Mouse (Mus musculus) megakaryocyte, embryonic 14.5 days (primary cell): ENCODE measurements around the gene Mrpl48. TPM values are rescaled to one million over a fixed set of nuclear protein-coding genes. Genes with fewer than 3 reads are reported as not detected.
A peak's percentile ranks its signal among the peaks of the same experiment; 100 is the strongest.

ENCODE experiments used
- H3K27me3 ChIP-seq: replicated peaks from 2 replicates; pipeline ENCODE3; 2012; ENCODE audit warnings: inconsistent platforms
- H3K36me3 ChIP-seq: replicated peaks from 2 replicates; pipeline ENCODE3; 2012; ENCODE audit warnings: low read length, inconsistent platforms, mixed read lengths
- H3K4me1 ChIP-seq: 2 replicates; pipeline ENCODE4 v1.6.1; 2012; ENCODE audit warnings: inconsistent platforms
- H3K4me3 ChIP-seq: replicated peaks from 2 replicates; pipeline ENCODE3; 2012; ENCODE audit warnings: moderate library complexity, mild to moderate bottlenecking, inconsistent platforms
- H3K9me3 ChIP-seq: 2 replicates; pipeline ENCODE4 v1.6.1; 2012; ENCODE audit warnings: inconsistent platforms
- FLI1 ChIP-seq: IDR thresholded peaks from 2 replicates; pipeline ENCODE4 v1.6.1; 2012; ENCODE audit warnings: low read length, inconsistent platforms, mixed read lengths
- GATA1 ChIP-seq: IDR thresholded peaks from 3 replicates; pipeline ENCODE4 v1.6.1; 2012; ENCODE audit warnings: mixed read lengths, low read length, inconsistent platforms, borderline replicate concordance
- polyA plus RNA-seq: library from polyadenylated mRNA; stranded (reverse); fragments of >175 nt; gene quantifications from 2 replicates; pipeline ENCODE4 v1.2.3, GENCODE M21; 2012; ENCODE audit warnings: low replicate concordance; ENCODE audit not compliant: insufficient read depth

The Mrpl48 gene
- polyA plus RNA-seq, 1 experiment = 6.0 TPM

DNA sequence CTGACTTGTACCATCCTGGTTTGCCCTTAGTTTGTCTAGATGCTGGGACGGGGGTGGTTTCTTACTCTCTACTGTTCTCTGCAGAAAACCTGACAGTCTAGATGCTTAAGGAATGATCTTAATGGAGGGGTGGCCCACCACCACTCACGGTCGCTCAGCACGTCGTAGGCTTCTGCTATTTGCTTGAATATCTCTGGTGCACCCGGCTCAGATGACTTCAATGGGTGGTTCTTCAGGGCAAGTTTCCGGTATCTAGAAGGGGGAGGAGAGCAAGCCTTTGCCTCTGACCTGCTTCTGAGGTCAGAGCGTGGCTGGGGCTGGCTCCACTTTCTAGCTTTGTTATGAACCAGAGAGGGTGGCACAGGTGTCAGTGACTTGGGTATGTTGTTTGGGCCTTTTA lies 96.5 kb downstream of the Mrpl48 start:
- no peaks in the 10 kb centered on the region for H3K9me3 ChIP-seq
- peaks cover 28% of the 10 kb centered on the region for H3K27me3 ChIP-seq
- H3K36me3 ChIP-seq = no peaks in the 10 kb centered on the region
- H3K4me1 ChIP-seq = peaks cover 37% of the 10 kb centered on the region
- no peak overlapping the region for H3K4me3 ChIP-seq
- no peak for TF ChIP-seq FLI1
- TF ChIP-seq GATA1 = no peak

GRCm38 (mm10) chr7:100508670-100509069 lies 99.4 kb downstream of the Mrpl48 start:
- TF ChIP-seq FLI1 (no peak), GATA1 (no peak)
- H3K27me3 ChIP-seq = peaks cover 39% of the 10 kb centered on the region
- peaks cover 54% of the 10 kb centered on the region for H3K4me1 ChIP-seq

DNA sequence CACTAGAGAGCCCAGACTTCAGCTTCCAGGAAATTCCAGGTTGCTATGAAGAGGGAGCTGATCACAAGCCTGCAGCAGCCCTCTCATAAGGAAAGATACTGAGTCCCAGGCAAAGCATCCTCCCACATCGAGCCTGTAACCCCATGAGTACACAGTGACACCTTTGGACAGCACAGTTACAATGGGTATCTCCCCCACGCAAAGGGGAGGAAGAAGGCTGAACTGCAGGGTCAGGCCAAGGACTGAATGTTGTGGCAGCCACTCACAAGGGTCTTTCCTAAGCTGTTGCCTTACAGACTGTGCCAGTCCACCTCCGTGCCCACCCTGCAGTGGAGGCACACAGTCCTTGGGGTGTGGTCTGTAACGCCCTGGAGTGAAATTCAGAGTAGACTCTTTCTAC lies 101.6 kb downstream of the Mrpl48 start:
- H3K36me3 ChIP-seq = no peaks in the 10 kb centered on the region
- no peaks in the 10 kb centered on the region for H3K9me3 ChIP-seq
- H3K4me1 ChIP-seq = peaks cover 67% of the 10 kb centered on the region
- H3K27me3 ChIP-seq = peaks cover 22% of the 10 kb centered on the region
- TF ChIP-seq GATA1 = no peak
- no peak for TF ChIP-seq FLI1
- H3K4me3 ChIP-seq = no peak overlapping the region

More at GRCm38 (mm10) chr7:100508670-100509069, 99.4 kb downstream of the Mrpl48 start:
- Histone ChIP-seq H3K4me3 (peak overlapping the region; percentile 44), H3K36me3 (no peaks in the 10 kb centered on the region), H3K9me3 (no peaks in the 10 kb centered on the region)

- TF ChIP-seq GATA1 (no peak), FLI1 (no peak)
- no peaks in the 10 kb centered on the region for H3K9me3 ChIP-seq
- no peak overlapping the region for H3K4me3 ChIP-seq
- peaks cover 15% of the 10 kb centered on the region for H3K27me3 ChIP-seq
- H3K4me1 ChIP-seq = peaks cover 67% of the 10 kb centered on the region
- H3K36me3 ChIP-seq = peaks cover 11% of the 10 kb centered on the region
Observed at GRCm38 (mm10) chr7:100504740-100505487, 103.2 kb downstream of the Mrpl48 start.

DNA sequence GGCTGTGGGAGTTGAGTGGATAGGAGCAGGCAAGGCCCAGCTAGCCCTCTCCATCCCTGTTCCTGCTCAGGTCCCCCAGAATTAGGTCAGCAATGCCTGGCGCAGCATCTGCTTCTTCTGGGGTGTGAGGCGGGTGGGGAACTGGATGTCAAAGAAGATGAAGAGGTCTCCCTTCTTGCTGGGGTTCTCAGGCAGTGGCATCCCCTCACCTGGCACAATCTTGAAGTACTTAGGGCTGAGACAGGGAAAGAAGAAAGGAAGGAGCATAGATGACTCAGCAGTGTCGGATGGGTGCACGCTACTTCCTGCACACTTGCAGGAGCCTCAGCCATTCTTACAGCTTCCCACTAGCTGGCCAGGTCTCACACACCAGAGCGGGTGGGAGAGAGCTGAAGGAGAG lies 105.0 kb downstream of the Mrpl48 start:
- peaks cover 68% of the 10 kb centered on the region for H3K4me1 ChIP-seq
- H3K27me3 ChIP-seq = peaks cover 15% of the 10 kb centered on the region
- no peak for TF ChIP-seq GATA1
- no peak for TF ChIP-seq FLI1
- H3K9me3 ChIP-seq = no peaks in the 10 kb centered on the region
- H3K4me3 ChIP-seq = no peak overlapping the region
- peaks cover 29% of the 10 kb centered on the region for H3K36me3 ChIP-seq

DNA sequence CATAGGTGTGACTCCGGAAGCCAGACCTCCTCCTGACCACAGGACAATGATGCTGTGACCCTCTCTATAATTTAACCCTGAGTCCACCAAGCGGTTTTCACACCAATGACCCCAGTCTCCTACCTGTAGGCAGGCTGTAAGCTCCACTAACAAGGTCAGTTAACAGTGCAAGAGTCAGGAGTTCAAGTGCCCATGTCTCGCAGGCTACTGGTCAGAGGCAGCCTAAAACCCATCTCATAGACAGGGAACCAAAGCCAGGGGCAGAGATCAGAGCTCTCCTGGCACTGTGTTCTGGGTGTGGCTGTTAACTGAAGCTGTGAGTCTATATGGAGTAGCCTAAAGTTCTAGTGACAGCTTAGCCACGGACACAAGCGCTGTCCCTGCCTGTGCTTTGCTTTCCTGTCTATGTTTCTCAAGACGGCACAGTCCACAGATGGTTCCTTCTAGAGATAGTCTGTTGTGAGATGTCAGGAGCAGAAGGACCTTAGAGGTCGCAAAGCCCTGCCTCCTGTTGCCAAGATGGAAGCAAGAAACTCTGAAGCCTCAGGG lies 105.7 kb downstream of the Mrpl48 start:
- no peak for TF ChIP-seq GATA1
- no peak for TF ChIP-seq FLI1
- no peak overlapping the region for H3K4me3 ChIP-seq
- H3K27me3 ChIP-seq = peaks cover 15% of the 10 kb centered on the region
- H3K4me1 ChIP-seq = peaks cover 70% of the 10 kb centered on the region
- peaks cover 35% of the 10 kb centered on the region for H3K36me3 ChIP-seq
- H3K9me3 ChIP-seq = no peaks in the 10 kb centered on the region

DNA sequence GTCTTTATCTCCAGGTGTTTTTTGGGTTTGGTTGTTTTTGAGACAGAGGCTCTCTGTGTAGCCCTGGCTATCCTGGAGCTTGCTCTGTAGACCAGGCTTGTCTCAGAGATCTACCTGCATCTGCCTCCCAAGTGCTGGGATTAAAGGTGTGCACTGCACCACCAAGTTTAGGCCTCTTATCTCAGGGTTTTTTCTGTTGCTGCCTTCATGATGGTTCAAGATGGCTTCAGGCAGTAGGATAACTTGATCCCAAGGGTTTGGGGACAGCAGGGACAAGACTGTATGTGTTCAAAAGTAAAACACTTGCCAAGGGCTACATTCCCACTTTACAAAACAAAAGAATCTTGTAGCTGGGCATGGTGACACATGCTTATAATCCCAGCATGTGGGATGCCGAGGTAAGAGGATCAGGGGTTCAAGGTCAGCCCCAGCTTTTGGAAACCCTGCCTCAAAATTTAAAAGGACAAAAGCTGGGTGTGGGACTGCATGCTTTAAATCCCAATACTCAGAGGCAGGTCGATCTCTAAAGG lies 106.2 kb downstream of the Mrpl48 start:
- H3K4me1 ChIP-seq = peaks cover 76% of the 10 kb centered on the region
- H3K27me3 ChIP-seq = peaks cover 15% of the 10 kb centered on the region
- H3K9me3 ChIP-seq = no peaks in the 10 kb centered on the region
- H3K4me3 ChIP-seq = no peak overlapping the region
- TF ChIP-seq GATA1 (no peak), FLI1 (no peak)
- H3K36me3 ChIP-seq = peaks cover 41% of the 10 kb centered on the region

DNA sequence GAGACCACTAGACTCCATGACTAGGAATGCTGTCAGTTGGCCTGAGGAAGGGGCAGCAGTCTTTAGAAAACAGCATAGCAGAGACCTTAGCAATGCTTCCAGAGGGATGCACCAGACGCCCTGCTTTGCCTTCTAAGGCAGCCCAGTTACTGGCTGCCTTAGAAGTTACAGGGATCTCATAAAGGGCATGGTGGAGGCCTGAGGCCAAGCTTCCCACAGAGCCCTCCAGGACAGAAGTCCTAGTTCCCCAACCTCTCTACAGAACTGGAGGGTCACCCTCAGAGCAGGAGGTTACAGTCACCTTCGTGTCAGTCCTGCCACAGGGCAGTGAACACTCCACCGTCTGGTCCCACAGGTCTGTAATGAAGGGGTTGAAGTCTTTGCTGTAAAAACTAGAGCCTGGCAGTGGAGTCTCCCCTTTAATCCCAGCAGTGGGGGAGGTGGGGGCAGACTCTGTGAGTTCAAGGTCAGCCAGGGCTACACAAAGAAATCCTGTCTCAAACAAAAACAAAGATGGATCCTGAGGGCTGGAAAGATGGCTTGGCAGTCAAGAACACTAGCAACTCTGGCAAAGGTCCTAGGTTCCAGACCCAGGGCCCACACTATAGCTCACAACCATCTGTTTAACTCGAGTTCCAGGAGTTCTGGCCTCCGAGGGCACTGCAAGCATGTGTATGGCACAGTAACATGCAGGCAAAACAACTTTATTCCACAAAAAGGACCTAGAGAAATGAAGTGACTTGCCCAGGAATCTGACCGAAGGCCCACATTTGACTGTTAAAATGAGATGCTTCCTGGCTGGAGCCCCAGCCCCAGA lies 106.9 kb downstream of the Mrpl48 start:
- Histone ChIP-seq H3K4me1 (peaks cover 79% of the 10 kb centered on the region), H3K36me3 (peaks cover 48% of the 10 kb centered on the region), H3K27me3 (peaks cover 11% of the 10 kb centered on the region), H3K9me3 (no peaks in the 10 kb centered on the region), H3K4me3 (no peak overlapping the region)
- TF ChIP-seq FLI1 (no peak), GATA1 (no peak)

DNA sequence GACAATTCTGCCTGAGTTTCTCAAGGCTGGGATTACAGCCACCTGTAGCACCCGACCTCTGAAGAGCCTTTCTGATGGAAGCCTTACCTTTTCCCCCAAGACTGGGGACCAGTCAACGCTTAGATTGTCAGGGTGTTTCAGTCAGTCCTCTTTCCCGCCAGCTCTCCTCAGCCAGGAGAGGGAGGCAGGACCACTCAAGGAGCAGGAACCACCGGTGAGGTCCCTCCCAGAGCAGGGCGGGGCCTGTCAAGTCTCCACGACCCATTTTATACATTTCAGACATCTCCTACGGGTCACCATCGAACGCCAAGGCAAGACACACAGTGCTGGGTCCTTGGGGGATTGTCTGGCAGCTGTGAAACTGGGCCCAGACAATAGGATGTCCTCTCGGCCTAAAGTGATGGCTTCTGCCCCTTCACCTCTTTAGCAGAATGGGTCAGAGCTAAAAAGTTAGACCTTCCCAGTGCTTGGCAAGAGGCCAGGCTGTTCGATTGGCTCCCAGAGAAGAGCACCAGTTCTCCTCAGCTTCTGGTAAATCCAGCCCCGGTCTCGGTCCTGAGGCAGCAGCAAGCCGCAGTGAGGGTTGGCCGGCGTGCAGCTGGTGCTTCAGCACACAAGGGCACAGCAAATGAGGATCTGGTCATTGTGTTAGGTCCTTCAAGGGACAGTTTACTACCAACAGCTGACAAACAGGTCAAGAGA lies 107.7 kb downstream of the Mrpl48 start:
- Histone ChIP-seq H3K27me3 (peaks cover 9% of the 10 kb centered on the region), H3K36me3 (peaks cover 56% of the 10 kb centered on the region)
- TF ChIP-seq GATA1 (no peak), FLI1 (no peak)

More for the DNA sequence above, 107.7 kb downstream of the Mrpl48 start:
- H3K9me3 ChIP-seq = no peaks in the 10 kb centered on the region
- peaks cover 83% of the 10 kb centered on the region for H3K4me1 ChIP-seq
- H3K4me3 ChIP-seq = no peak overlapping the region
